Mouse (Mus musculus) C2C12 (cell line): ENCODE results near the gene Gucy2d.

ENCODE experiments used
- CTCF ChIP-seq: IDR thresholded peaks from one replicate; pipeline ENCODE4 v1.5.1; 2011; ENCODE audit not compliant: control insufficient read depth, insufficient read depth, insufficient read length
- MAX ChIP-seq: IDR thresholded peaks from one replicate; pipeline ENCODE4 v1.6.1; 2011; ENCODE audit warnings: mild to moderate bottlenecking, control low read depth
- MYOD1 ChIP-seq: IDR thresholded peaks from one replicate; pipeline ENCODE4 v1.6.1; 2011; ENCODE audit warnings: low read depth; ENCODE audit not compliant: control insufficient read depth, insufficient read length
- MYOG ChIP-seq: IDR thresholded peaks from one replicate; pipeline ENCODE4 v1.6.1; 2011; ENCODE audit not compliant: control insufficient read depth, insufficient read length; ENCODE audit errors: extremely low read depth

GRCm38 (mm10) chr7:98482551-98483267, 42.5 kb downstream of the Gucy2d start:
- TF ChIP-seq CTCF (no peak), MYOG (no peak), MAX (no peak), MYOD1 (no peak)
